Mouse (Mus musculus) testis, adult 2 months (tissue): ENCODE results near the gene Gm15097. TPM values are rescaled to one million over a fixed set of nuclear protein-coding genes. Genes with fewer than 3 reads are reported as not detected.
"Not testable (repeated sequence)": the region's sequence is repeated elsewhere in the genome, so short reads cannot be mapped to it uniquely, and the experiment has no call there.

Experiments
- H3K27ac ChIP-seq: fragments of 200-500 bp; 2 replicates; pipeline ENCODE4 v1.5.1; 2012; ENCODE audit warnings: low read depth, low read length; ENCODE audit not compliant: control insufficient read depth, insufficient read depth
- H3K27me3 ChIP-seq: fragments of 200-500 bp; 2 replicates; pipeline ENCODE4 v1.6.1; 2012; ENCODE audit warnings: mild to moderate bottlenecking, low read length, moderate library complexity; ENCODE audit not compliant: control insufficient read depth, insufficient read depth
- H3K36me3 ChIP-seq: fragments of 200-500 bp; 2 replicates; pipeline ENCODE4 v1.6.1; 2012; ENCODE audit warnings: mild to moderate bottlenecking, low read length; ENCODE audit not compliant: control insufficient read depth, insufficient read depth
- H3K4me1 ChIP-seq: fragments of 200-500 bp; 2 replicates; pipeline ENCODE4 v1.6.1; 2012; ENCODE audit warnings: low read length; ENCODE audit not compliant: control insufficient read depth, insufficient read depth
- H3K4me3 ChIP-seq: fragments of 200-500 bp; 2 replicates; pipeline ENCODE4 v1.5.1; 2012; ENCODE audit warnings: low read depth, mild to moderate bottlenecking, low read length, moderate library complexity, mixed read lengths; ENCODE audit not compliant: control insufficient read depth
- polyA plus RNA-seq: library from polyadenylated mRNA; depleted of rRNA; stranded (reverse); fragments of >200 nt; gene quantifications from 2 replicates; pipeline ENCODE4 v1.2.3, GENCODE M21; 2012; rRNA removed

The Gm15097 gene
- 0.73 and 1.9 TPM in 2 replicates for polyA plus RNA-seq

GRCm38 (mm10) chrX:149784173-149784572 lies at the start of gene Gm15097:
TSS of gene Gm15097 (plus strand) at chrX:149784473.
- not testable (repeated sequence) for H3K36me3 ChIP-seq, H3K27ac ChIP-seq

DNA sequence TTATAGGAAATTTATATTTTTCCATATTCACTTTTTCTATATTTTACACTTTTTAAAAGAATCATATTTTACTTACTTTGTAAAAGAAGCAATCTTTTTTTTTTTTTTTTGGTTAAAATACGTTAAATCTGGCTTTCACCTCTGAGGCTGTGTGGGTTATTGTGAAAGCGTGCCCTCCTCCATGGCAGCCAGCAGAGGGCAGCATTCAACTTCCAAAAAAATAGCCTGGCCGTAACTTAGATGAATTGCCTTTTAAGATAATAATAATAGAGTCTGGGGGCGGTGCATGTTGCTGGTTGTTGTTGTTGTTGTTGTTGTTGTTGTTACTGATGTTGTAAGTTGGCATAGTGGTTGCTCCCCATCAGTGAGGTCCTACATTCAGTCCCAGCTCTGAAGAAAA lies 21.4 kb upstream of the Gm15097 start:
- H3K27me3 ChIP-seq, H3K36me3 ChIP-seq, H3K27ac ChIP-seq, H3K4me3 ChIP-seq, H3K4me1 ChIP-seq: not testable (repeated sequence)

More at GRCm38 (mm10) chrX:149784173-149784572, at the start of gene Gm15097:
- H3K4me3 ChIP-seq, H3K4me1 ChIP-seq, H3K27me3 ChIP-seq: not testable (repeated sequence)

GRCm38 (mm10) chrX:149811178-149811577 lies 26.9 kb downstream of the Gm15097 start:
- not testable (repeated sequence) for H3K4me3 ChIP-seq, H3K27ac ChIP-seq, H3K4me1 ChIP-seq, H3K36me3 ChIP-seq, H3K27me3 ChIP-seq

Other genes with a start within 250 kb of the Gm15097 start
- gene Gm10439, start 189.9 kb upstream of the Gm15097 start, polyA plus RNA-seq = 0.79 and 0.88 TPM in 2 replicates
- 0.70 and 0.84 TPM in 2 replicates for gene Gm15091, start 157.2 kb downstream of the Gm15097 start, polyA plus RNA-seq